Mouse (Mus musculus): ENCODE measurements at regions not wholly inside any gene's neighbourhood (a gene's known extent, or its start where the extent isn't known, plus 50 kb on each side); places are given as distances from the start of the nearest gene placed in this dataset.

DNA sequence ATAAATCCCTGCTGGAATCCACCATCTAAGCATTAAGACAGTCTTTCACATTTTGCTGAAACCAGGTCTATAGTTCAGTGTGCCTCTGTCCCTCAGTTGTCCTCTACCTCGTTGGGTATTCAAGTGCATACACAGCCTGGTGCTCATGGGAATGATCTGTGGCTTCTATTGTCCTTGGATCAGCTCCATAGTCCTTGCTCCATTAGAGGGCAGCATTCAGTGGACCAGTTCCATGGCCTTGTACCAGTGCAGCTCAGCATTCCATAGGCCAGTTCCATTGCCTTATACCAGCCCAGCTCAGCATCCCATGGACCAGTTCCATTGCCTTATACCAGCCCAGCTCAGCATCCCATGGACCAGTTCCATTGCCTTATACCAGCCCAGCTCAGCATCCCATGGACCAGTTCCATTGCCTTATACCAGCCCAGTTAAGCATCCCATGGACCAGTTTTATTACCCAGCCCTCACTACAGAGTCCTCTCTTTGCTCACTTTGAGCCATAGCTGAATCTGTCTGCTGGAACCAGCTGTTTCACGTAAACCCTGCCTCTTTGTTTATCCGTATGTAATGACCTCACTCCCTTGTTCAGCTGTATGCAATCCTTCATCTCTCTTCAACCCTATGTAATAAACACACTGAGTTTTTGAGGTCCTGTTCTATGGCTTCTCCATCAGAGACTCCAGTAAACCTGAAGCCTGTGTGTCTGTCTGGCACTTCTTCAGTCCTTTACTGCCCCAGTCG is 88.4 kb upstream of the Gpc1 start:
- Histone ChIP-seq H3K4me1 (ENCODE audit: insufficient read depth) (peaks cover 16% of the 10 kb centered on the region), H3K9me3 (ENCODE audit: low read length) (no peaks in the 10 kb centered on the region), H3K4me2 (ENCODE audit: low read depth) (no peak overlapping the region), H3K9ac (no peak overlapping the region), H3K36me3 (ENCODE audit: insufficient read depth) (no peaks in the 10 kb centered on the region), H3K27ac (ENCODE audit: low read depth, low read length) (no peak overlapping the region), H3K27me3 (ENCODE audit: insufficient read depth, low read length) (no peaks in the 10 kb centered on the region), H3K4me3 (ENCODE audit: low read depth, low read length) (no peak overlapping the region)
- WGBS, result 59% methylated on average over 4 of the region's 4 CpGs
- ATAC-seq (no peak), DNase-seq (no peak)
- no peak for TF ChIP-seq CTCF (IDR thresholded peaks at IDR 0.05; ENCODE audit: low read depth)

DNA sequence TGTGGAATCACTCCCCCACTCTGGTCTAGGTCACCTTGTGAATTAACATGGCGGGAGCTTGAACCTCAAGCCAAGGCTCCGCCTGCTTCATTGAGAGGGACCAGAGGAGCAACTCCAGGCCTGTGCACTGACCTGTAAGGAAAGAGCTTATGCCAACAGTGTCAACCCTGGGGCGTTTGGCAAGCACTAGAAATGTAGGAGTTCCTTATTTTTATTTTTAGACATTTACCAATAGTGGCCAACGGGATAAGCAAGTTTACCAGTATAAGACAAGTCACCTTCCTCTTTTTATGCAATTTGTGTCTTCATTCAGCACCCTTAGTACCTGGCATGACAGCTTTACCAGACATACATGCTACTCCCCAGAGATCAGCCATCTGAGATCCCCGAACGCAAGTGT is 89.1 kb upstream of the Gpc1 start:
- H3K27me3 ChIP-seq (ENCODE audit: insufficient read depth, low read length), result no peaks in the 10 kb centered on the region
- no peak for TF ChIP-seq CTCF (IDR thresholded peaks at IDR 0.05; ENCODE audit: low read depth)
- no peak overlapping the region for H3K9ac ChIP-seq
- no peaks in the 10 kb centered on the region for H3K36me3 ChIP-seq (ENCODE audit: insufficient read depth)
- H3K4me1 ChIP-seq (ENCODE audit: insufficient read depth), result peaks cover 21% of the 10 kb centered on the region
- ATAC-seq (no peak), DNase-seq (no peak)
- 82% methylated on average over 6 of the region's 6 CpGs for WGBS
- no peak overlapping the region for H3K27ac ChIP-seq (ENCODE audit: low read depth, low read length)
- no peak overlapping the region for H3K4me2 ChIP-seq (ENCODE audit: low read depth)
- H3K4me3 ChIP-seq (ENCODE audit: low read depth, low read length), result no peak overlapping the region
- no peaks in the 10 kb centered on the region for H3K9me3 ChIP-seq (ENCODE audit: low read length)

DNA sequence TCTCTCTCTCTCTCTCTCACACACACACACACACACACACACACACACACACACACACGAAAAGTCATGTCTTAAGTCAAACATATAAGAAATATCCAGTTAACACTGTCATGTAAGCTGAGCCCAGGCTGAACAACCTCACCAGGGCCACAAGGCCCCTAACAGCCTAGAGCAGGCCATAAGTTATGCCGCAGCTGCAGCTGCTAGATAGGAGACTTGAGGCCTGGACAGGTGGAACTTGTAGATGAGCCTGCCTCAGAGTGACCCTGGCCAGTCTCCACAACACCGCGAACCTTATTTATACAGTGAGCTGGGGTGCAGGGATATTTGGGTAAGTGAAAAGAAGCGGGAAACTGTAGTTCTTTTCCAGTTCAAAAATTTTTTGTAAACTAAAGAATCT is 90.4 kb upstream of the Gpc1 start:
- H3K4me2 ChIP-seq (ENCODE audit: low read depth), result no peak overlapping the region
- H3K36me3 ChIP-seq (ENCODE audit: insufficient read depth), result no peaks in the 10 kb centered on the region
- WGBS, result 89% methylated on average over 5 of the region's 5 CpGs
- H3K9ac ChIP-seq, result no peak overlapping the region
- H3K27ac ChIP-seq (ENCODE audit: low read depth, low read length), result no peak overlapping the region
- H3K4me3 ChIP-seq (ENCODE audit: low read depth, low read length), result no peak overlapping the region
- no peaks in the 10 kb centered on the region for H3K9me3 ChIP-seq (ENCODE audit: low read length)
- no peak for DNase-seq
- ATAC-seq, result no peak
- TF ChIP-seq CTCF (IDR thresholded peaks at IDR 0.05; ENCODE audit: low read depth), result no peak
- no peaks in the 10 kb centered on the region for H3K27me3 ChIP-seq (ENCODE audit: insufficient read depth, low read length)
- H3K4me1 ChIP-seq (ENCODE audit: insufficient read depth), result peaks cover 21% of the 10 kb centered on the region

DNA sequence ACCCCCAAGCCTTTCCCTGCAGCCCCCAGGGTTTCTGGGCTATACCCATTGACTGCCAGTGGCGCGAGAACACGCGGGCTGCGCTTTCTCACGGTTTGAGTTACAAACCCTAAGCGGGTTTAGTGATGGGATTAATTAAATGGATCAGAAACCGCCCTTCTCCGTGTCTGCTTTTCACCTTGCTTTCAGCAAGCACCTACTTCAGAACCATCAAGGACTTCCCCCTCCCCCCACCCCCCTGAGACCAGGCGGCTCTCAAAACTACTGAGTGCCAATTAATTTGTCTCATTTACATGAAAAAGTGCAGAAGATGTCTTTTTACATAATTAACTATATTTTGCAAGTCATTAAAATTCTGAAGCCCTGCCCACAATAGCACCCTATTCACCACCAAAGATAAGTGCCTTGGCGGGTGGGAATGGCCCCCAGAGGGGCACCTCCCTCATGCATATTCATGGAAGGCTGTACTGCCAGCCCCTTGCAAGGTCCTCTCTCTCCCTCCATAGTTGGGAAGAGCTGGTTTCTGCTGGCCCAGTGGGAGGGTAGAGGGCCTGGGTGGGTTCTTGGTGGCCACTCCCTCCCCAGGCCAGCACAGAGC is 89.1 kb upstream of the Otos start:
- peak overlapping the region; percentile 21; the same call in 1 of the 2 replicates for H3K4me2 ChIP-seq (ENCODE audit: low read depth)
- H3K4me1 ChIP-seq (ENCODE audit: insufficient read depth), result peaks cover 21% of the 10 kb centered on the region
- no peaks in the 10 kb centered on the region for H3K27me3 ChIP-seq (ENCODE audit: insufficient read depth, low read length)
- H3K36me3 ChIP-seq (ENCODE audit: insufficient read depth), result no peaks in the 10 kb centered on the region
- no peak for TF ChIP-seq CTCF (IDR thresholded peaks at IDR 0.05; ENCODE audit: low read depth)
- WGBS, result 7% methylated on average over 11 of the region's 11 CpGs
- peak overlapping the region; percentile 66; the same call in 1 of the 2 replicates for H3K27ac ChIP-seq (ENCODE audit: low read depth, low read length)
- peak; percentile 69 for DNase-seq
- no peaks in the 10 kb centered on the region for H3K9me3 ChIP-seq (ENCODE audit: low read length)
- peak; percentile 89 for ATAC-seq
- H3K4me3 ChIP-seq (ENCODE audit: low read depth, low read length), result no peak overlapping the region
- no peak overlapping the region for H3K9ac ChIP-seq

GRCm38 (mm10) chr1:92736411-92736810 is 87.8 kb upstream of the Otos start:
- TF ChIP-seq CTCF (IDR thresholded peaks at IDR 0.05; ENCODE audit: low read depth), result no peak
- Histone ChIP-seq H3K27ac (ENCODE audit: low read depth, low read length) (no peak overlapping the region), H3K4me1 (ENCODE audit: insufficient read depth) (peaks cover 21% of the 10 kb centered on the region)

DNA sequence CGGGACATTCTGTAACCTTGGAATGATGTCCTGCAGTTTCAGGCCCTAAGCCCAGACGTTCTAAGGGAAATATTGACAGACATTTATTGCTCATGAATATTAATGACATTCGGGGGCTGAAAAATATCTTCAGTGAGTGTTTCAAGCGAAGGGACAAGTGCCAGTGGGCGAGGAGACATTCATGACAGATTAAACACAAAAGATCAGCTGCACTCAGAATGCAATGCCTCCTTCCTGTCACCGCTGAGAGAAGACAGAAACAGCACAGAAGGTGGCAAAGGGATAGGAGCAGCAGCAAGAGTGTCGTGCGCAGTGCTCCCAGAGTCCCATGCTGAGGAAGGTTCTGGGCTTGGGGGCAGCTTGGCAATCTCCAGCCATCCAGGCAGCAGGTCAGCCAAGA is 85.1 kb upstream of the Otos start:
- no peak for TF ChIP-seq CTCF (IDR thresholded peaks at IDR 0.05; ENCODE audit: low read depth)
- H3K27ac ChIP-seq (ENCODE audit: low read depth, low read length), result peak overlapping the region; percentile 54
- H3K36me3 ChIP-seq (ENCODE audit: insufficient read depth), result no peaks in the 10 kb centered on the region
- H3K4me1 ChIP-seq (ENCODE audit: insufficient read depth), result peaks cover 21% of the 10 kb centered on the region
- no peak overlapping the region for H3K4me3 ChIP-seq (ENCODE audit: low read depth, low read length)
- H3K27me3 ChIP-seq (ENCODE audit: insufficient read depth, low read length), result no peaks in the 10 kb centered on the region
- H3K9ac ChIP-seq, result no peak overlapping the region
- 11% methylated on average over 8 of the region's 8 CpGs for WGBS
- ATAC-seq (peak; percentile 30; the same call in 1 of the 2 replicates), DNase-seq (peak; percentile 40)
- H3K9me3 ChIP-seq (ENCODE audit: low read length), result no peaks in the 10 kb centered on the region
- H3K4me2 ChIP-seq (ENCODE audit: low read depth), result no peak overlapping the region

More at GRCm38 (mm10) chr1:92736411-92736810, 87.8 kb upstream of the Otos start:
- DNase-seq, result no peak
- 27% methylated on average over 7 of the region's 7 CpGs for WGBS
- ATAC-seq, result no peak
- no peaks in the 10 kb centered on the region for H3K27me3 ChIP-seq (ENCODE audit: insufficient read depth, low read length)
- no peak overlapping the region for H3K4me2 ChIP-seq (ENCODE audit: low read depth)
- no peaks in the 10 kb centered on the region for H3K36me3 ChIP-seq (ENCODE audit: insufficient read depth)
- H3K4me3 ChIP-seq (ENCODE audit: low read depth, low read length), result no peak overlapping the region
- H3K9me3 ChIP-seq (ENCODE audit: low read length), result no peaks in the 10 kb centered on the region
- H3K9ac ChIP-seq, result no peak overlapping the region

Measured in forebrain, postnatal 0 days (tissue).